Mouse (Mus musculus) heart, adult 2 months (tissue): ENCODE data around the gene Lpin1. TPM values are rescaled to one million over a fixed set of nuclear protein-coding genes. Genes with fewer than 3 reads are reported as not detected.

Experiments used
- DNase-seq, 2 experiments: peaks; one replicate each; pipeline ENCODE4 v3.0.0; 2021
- H3K27ac ChIP-seq: fragments of 200-600 bp; 2 replicates; pipeline ENCODE4 v1.8.1; 2022
- H3K27me3 ChIP-seq: fragments of 200-500 bp; 2 replicates; pipeline ENCODE4 v1.6.1; 2012; ENCODE audit warnings: mild to moderate bottlenecking, low read length, inconsistent platforms, mixed read lengths; ENCODE audit not compliant: control insufficient read depth, insufficient read depth
- H3K36me3 ChIP-seq: fragments of 200-500 bp; 2 replicates; pipeline ENCODE4 v1.6.1; 2012; ENCODE audit warnings: low read length, inconsistent platforms; ENCODE audit not compliant: control insufficient read depth, insufficient read depth
- H3K4me1 ChIP-seq: fragments of 200-500 bp; 2 replicates; pipeline ENCODE4 v1.6.1; 2011; ENCODE audit warnings: low read length; ENCODE audit not compliant: control insufficient read depth, insufficient read depth
- H3K4me3 ChIP-seq: fragments of 200-600 bp; 2 replicates; pipeline ENCODE4 v1.8.1; 2022
- H3K79me2 ChIP-seq: fragments of 200-500 bp; replicated peaks from 2 replicates; pipeline ENCODE4 v1.6.1; 2012; ENCODE audit warnings: mild to moderate bottlenecking, inconsistent platforms, low read length, moderate library complexity, mixed read lengths; ENCODE audit not compliant: control insufficient read depth, insufficient read depth
- H3K9ac ChIP-seq: fragments of 200-500 bp; 2 replicates; pipeline ENCODE4 v1.6.1; 2012; ENCODE audit warnings: low read depth, mild to moderate bottlenecking, control low read depth, inconsistent platforms, low read length, mixed read lengths
- CTCF ChIP-seq: fragments of 200-600 bp; IDR thresholded peaks from 2 replicates; pipeline ENCODE4 v1.8.1; 2022; ENCODE audit warnings: antibody characterized with exemption, mild to moderate bottlenecking, moderate library complexity
- EP300 ChIP-seq: fragments of 200-500 bp; IDR thresholded peaks from 2 replicates; pipeline ENCODE4 v1.6.1; 2011; ENCODE audit warnings: low read depth, low read length, control low read depth; ENCODE audit not compliant: insufficient read depth
- POLR2A ChIP-seq: fragments of 200-500 bp; IDR thresholded peaks from 2 replicates; pipeline ENCODE4 v1.6.1; 2011; ENCODE audit warnings: mild to moderate bottlenecking, low read depth, low read length, control low read depth; ENCODE audit not compliant: insufficient read depth
- WGBS: fragments of 180-500 bp; shearing (Covaris S2); methylation state at CpG from one replicate; pipeline ENCODE4 v1.1.7; 2018; 5-methylcytosine and 5-hydroxymethylcytosine counted together
- intact Hi-C: fragments of 180-260 bp; cut with DNase I; formaldehyde crosslinking; loops from one replicate; pipeline ENCODE4 v1.15.1; 2025
- polyA plus RNA-seq: library from polyadenylated mRNA; depleted of rRNA; stranded (reverse); fragments of >200 nt; gene quantifications from 2 replicates; pipeline ENCODE4 v1.2.3, GENCODE M21; 2012
- total RNA-seq, 2 experiments: library from RNA; stranded (reverse); gene quantifications; 2 replicates each; pipeline ENCODE4 v1.2.3; 2021

Gene Lpin1
- total and polyA plus RNA-seq, 3 experiments: 96.8 to 171 (median 160) TPM

GRCm38 (mm10) chr12:16592451-16592850 is 18.3 kb downstream of the Lpin1 start:
- intact Hi-C loops: no loop called here
- Histone ChIP-seq H3K79me2 (no peaks in the 10 kb centered on the region; the same call in 1 of the 2 replicates), H3K9ac (no peak overlapping the region), H3K4me3 (no peak overlapping the region), H3K36me3 (no peaks in the 10 kb centered on the region), H3K27me3 (no peaks in the 10 kb centered on the region), H3K27ac (no peak overlapping the region; the same call in 1 of the 2 replicates), H3K4me1 (peaks cover 14% of the 10 kb centered on the region)
- TF ChIP-seq POLR2A: no peak
- no peak for TF ChIP-seq EP300
- no peak for TF ChIP-seq CTCF
- no peak for DNase-seq
- 60% methylated on average over 5 of the region's 5 CpGs for WGBS

DNA sequence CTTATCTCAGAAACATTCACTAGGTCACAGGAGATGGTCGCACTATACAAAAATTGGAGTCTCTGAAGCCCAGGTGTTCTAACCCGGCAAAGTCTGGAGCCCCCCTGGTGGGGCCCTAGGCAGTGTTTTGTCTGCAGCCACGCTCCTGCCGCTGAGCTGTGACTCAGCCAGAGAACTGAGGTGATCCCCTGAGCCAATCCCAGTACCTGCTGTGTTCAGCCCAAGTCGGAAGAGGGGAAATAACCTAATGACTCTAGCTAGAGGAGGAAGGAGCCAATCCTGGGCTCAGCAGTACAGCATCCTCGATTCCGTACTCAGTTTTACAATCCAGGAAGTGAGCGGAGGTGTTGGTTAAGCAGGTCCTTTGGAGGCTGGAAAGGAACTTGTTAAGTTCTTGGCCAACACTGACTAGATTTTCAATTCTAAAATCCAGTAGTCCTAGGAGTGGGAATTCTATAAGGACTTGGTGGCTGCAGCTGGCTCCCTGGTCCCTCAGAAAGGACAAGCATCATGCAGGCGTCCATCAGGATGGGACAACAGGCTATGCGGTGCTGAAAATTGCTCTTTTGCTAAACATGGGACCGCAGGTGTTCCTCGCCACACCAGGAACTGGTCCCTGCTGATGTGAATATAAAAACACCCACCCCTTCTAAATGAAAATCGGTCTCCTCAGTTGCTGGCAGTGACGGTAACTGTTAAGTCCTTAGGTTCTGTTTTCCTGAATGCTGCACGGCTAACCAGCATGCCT is 19.1 kb downstream of the Lpin1 start:
- Histone ChIP-seq H3K27me3 (no peaks in the 10 kb centered on the region), H3K36me3 (no peaks in the 10 kb centered on the region), H3K9ac (peak overlapping the region; percentile 77), H3K79me2 (no peaks in the 10 kb centered on the region; the same call in none of the 2 replicates), H3K4me1 (peaks cover 17% of the 10 kb centered on the region), H3K27ac (peak overlapping the region; percentile 69), H3K4me3 (peak overlapping the region; percentile 36)
- 9% methylated on average over 15 of the region's 15 CpGs for WGBS
- DNase-seq: peak; percentile 87 to 88
- intact Hi-C loops: no loop called here
- TF ChIP-seq POLR2A (peak; percentile 48; the same call in 1 of the 2 replicates), EP300 (no peak), CTCF (peak; percentile 13; the same call in 1 of the 2 replicates)

DNA sequence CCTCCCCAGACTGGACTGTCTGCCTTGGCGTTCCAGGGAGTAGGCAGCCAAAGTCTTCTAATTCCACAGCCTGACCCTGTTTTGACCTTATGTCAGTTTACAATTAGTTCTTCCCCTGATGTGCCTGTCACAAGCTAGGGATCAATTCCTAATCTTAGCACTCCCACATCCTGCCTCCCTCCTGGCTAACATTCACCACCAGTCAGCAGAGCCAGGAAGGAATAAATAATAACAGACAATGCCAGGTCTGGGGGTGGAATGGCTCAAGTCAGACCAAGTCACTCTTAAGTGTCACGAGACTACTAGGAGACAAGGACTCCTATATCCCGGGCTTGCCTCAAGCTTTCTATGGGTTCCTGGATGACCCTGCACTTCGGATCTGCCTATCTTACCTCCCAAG is 20.8 kb downstream of the Lpin1 start:
- H3K36me3 ChIP-seq: peaks cover 2% of the 10 kb centered on the region
- H3K79me2 ChIP-seq: no peaks in the 10 kb centered on the region; the same call in none of the 2 replicates
- H3K9ac ChIP-seq: no peak overlapping the region
- 14% methylated on average over 4 of the region's 4 CpGs for WGBS
- intact Hi-C loops: no loop called here
- peak overlapping the region; percentile 39; the same call in 1 of the 2 replicates for H3K27ac ChIP-seq
- TF ChIP-seq POLR2A (no peak), EP300 (no peak), CTCF (no peak)
- H3K4me1 ChIP-seq: peaks cover 17% of the 10 kb centered on the region
- H3K27me3 ChIP-seq: no peaks in the 10 kb centered on the region
- no peak overlapping the region for H3K4me3 ChIP-seq
- DNase-seq: no peak

DNA sequence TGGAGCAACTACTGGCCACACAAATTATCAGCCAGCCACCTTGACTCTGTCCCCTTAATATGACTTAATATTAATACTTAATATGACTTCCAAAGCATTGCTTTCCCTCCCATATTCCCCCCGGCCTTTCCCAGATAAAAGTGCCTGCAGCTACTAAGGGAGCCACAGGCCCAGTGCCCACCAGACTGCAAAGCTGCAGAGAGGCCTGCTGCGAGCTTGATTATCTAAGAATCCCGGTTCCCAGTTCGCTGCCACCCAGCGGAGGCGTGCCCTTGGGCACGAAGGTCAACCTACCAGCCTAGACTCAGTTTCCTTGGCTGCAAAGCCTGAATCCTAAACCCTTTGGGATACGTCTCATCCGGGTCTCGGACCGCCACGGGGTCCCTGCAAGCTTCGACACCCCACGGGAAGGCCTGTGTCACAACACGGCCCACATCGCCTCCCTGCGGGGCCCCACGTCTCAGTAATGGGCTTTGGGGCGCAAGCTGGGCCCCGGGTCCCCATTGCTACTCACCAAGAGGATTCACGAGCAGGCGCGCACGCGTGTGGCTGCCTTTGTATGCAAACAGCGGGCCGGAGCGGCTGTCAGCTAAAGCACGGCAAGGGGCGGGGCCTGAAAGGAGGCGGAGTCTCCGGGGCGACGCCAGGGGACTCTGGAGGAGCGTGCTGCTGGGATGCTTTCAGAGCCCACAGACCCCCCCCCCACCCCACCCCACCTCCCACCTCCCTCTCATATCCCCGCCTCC is 21.4 kb downstream of the Lpin1 start:
- Histone ChIP-seq H3K36me3 (peaks cover 4% of the 10 kb centered on the region), H3K9ac (peak overlapping the region; percentile 98), H3K27ac (peak overlapping the region; percentile 88), H3K27me3 (no peaks in the 10 kb centered on the region), H3K4me3 (peak overlapping the region; percentile 97), H3K79me2 (no peaks in the 10 kb centered on the region; the same call in none of the 2 replicates), H3K4me1 (peaks cover 17% of the 10 kb centered on the region)
- no peak for TF ChIP-seq CTCF
- TF ChIP-seq POLR2A: peak; percentile 79
- peak; percentile 53; the same call in 1 of the 2 replicates for TF ChIP-seq EP300
- DNase-seq: peak; percentile 93 to 97
- WGBS: under 1% methylated on average over 36 of the region's 36 CpGs
- intact Hi-C loops: no loop called here

DNA sequence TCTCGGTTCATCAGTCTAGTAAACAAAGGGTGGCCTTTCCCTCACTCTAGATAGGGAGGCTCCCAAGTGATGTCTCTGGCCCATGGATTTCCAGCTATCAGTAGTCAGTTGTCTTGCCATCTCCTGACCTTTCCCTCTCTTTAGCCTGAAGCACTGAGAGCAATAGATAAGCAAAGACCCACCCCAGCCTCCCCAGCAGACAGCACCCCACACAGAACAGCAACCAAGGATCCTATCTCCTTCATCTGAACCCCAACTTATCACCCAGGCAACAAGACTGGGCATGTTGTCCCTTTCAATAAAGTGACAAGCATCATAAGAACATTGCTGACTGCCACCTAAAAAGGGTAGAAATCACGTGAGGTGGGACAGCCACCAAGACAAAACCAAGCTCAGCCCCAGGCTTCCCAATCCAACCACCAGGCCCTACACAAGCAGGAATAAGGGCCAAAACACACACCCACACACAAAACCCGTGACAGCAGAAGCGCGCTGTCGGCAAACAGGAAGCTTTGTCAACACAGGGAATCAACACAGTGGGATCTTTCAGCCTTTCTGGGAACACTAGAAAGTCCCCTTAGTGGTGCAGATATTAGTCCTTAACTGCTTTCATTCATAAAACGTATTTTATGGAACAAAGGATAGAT is 22.2 kb downstream of the Lpin1 start:
- intact Hi-C loops: no loop called here
- peak in 1 of 2 experiments; percentile 50 for DNase-seq
- H3K27ac ChIP-seq: peak overlapping the region; percentile 88
- H3K27me3 ChIP-seq: no peaks in the 10 kb centered on the region
- 7% methylated on average over 7 of the region's 7 CpGs for WGBS
- TF ChIP-seq POLR2A (0 out of 2 replicates have a peak, but pooled peaks have one; percentile 18), CTCF (no peak)
- H3K9ac ChIP-seq: peak overlapping the region; percentile 98
- peaks cover 4% of the 10 kb centered on the region for H3K36me3 ChIP-seq
- H3K4me3 ChIP-seq: peak overlapping the region; percentile 97
- H3K4me1 ChIP-seq: peaks cover 17% of the 10 kb centered on the region
- no peaks in the 10 kb centered on the region; the same call in none of the 2 replicates for H3K79me2 ChIP-seq
